Mouse (Mus musculus) kidney, postnatal 4 days (tissue): ENCODE results near the gene Il17c.

ENCODE experiments used
- DNase-seq, 2 experiments: peaks; one replicate each; pipeline ENCODE4 v3.0.0; 2021; ENCODE audit warnings: mixed read lengths in 2 of 2

Gene Il17c

GRCm38 (mm10) chr8:122421376-122422070 lies at the start of gene Il17c:
Gene Il17c, plus strand, starts transcription at chr8:122422020.
- peak in 1 of 2 experiments; percentile 26 for DNase-seq

- no peak for DNase-seq
Observed at GRCm38 (mm10) chr8:122375320-122375719, 46.5 kb upstream of the Il17c start.

- DNase-seq, result no peak
Observed at GRCm38 (mm10) chr8:122375751-122376364, 46.0 kb upstream of the Il17c start.

- DNase-seq, result peak; percentile 100
Observed at GRCm38 (mm10) chr8:122376365-122377231, 45.2 kb upstream of the Il17c start, which contains the start of gene Zc3h18. Gene Zc3h18, plus strand, starts transcription at chr8:122376609.

GRCm38 (mm10) chr8:122383039-122383438 lies 38.8 kb upstream of the Il17c start:
- no peak for DNase-seq

GRCm38 (mm10) chr8:122389357-122389756 lies 32.5 kb upstream of the Il17c start:
- no peak for DNase-seq

- DNase-seq, result no peak
Observed at GRCm38 (mm10) chr8:122390758-122391157, 31.1 kb upstream of the Il17c start.

- no peak for DNase-seq
Observed at GRCm38 (mm10) chr8:122393717-122394116, 28.1 kb upstream of the Il17c start.

- DNase-seq, result no peak
Observed at GRCm38 (mm10) chr8:122395291-122395690, 26.5 kb upstream of the Il17c start.

- no peak for DNase-seq
Observed at GRCm38 (mm10) chr8:122398186-122398585, 23.6 kb upstream of the Il17c start.

- DNase-seq, result no peak
Observed at GRCm38 (mm10) chr8:122405146-122405805, 16.5 kb upstream of the Il17c start.

- no peak for DNase-seq
Observed at GRCm38 (mm10) chr8:122407678-122408077, 14.1 kb upstream of the Il17c start.

GRCm38 (mm10) chr8:122414311-122414710 lies 7.5 kb upstream of the Il17c start:
- no peak for DNase-seq

GRCm38 (mm10) chr8:122415554-122415953 lies 6.3 kb upstream of the Il17c start:
- no peak for DNase-seq

- DNase-seq, result no peak
Observed at GRCm38 (mm10) chr8:122419881-122420555, 1.8 kb upstream of the Il17c start.

GRCm38 (mm10) chr8:122423217-122423616 lies 1.4 kb downstream of the Il17c start:
- no peak for DNase-seq

GRCm38 (mm10) chr8:122423659-122424058 lies 1.8 kb downstream of the Il17c start:
- DNase-seq, result peak; percentile 73 to 82

GRCm38 (mm10) chr8:122426145-122426544 lies 4.3 kb downstream of the Il17c start:
- no peak for DNase-seq

- DNase-seq, result no peak
Observed at GRCm38 (mm10) chr8:122427607-122428006, 5.8 kb downstream of the Il17c start.

- DNase-seq, result no peak
Observed at GRCm38 (mm10) chr8:122428163-122428562, 6.3 kb downstream of the Il17c start.

GRCm38 (mm10) chr8:122430058-122430636 lies 8.3 kb downstream of the Il17c start:
- DNase-seq, result peak in 1 of 2 experiments; percentile 45

GRCm38 (mm10) chr8:122430646-122431045 lies 8.8 kb downstream of the Il17c start:
- DNase-seq, result no peak
